Mouse (Mus musculus) hindbrain, postnatal 0 days (tissue): ENCODE results near the gene Zfp87. TPM values are rescaled to one million over a fixed set of nuclear protein-coding genes. Genes with fewer than 3 reads are reported as not detected.

ENCODE experiments used
- ATAC-seq: fragments of 200-750 bp; cut with Nextera tagmentation; 2 replicates; pipeline ENCODE4 v1.8.0; 2017; ENCODE audit warnings: mild to moderate bottlenecking, moderate TSS enrichment, moderate library complexity
- DNase-seq: peaks from one replicate; pipeline ENCODE4 v3.0.0-alpha.2; 2015; ENCODE audit warnings: low spot score
- H3K27ac ChIP-seq: fragments of 300-500 bp; sonication (generic); 2 replicates; pipeline ENCODE4 v1.5.1; 2014; ENCODE audit warnings: mild to moderate bottlenecking
- H3K27me3 ChIP-seq: fragments of 300-500 bp; sonication (generic); 2 replicates; pipeline ENCODE4 v1.6.1; 2014; ENCODE audit warnings: low read length, mixed read lengths; ENCODE audit not compliant: insufficient read depth
- H3K36me3 ChIP-seq: fragments of 300-500 bp; sonication (generic); 2 replicates; pipeline ENCODE4 v1.6.1; 2014; ENCODE audit warnings: low read length, mixed read lengths; ENCODE audit not compliant: insufficient read depth
- H3K4me1 ChIP-seq: fragments of 300-500 bp; sonication (generic); 2 replicates; pipeline ENCODE4 v1.6.1; 2014; ENCODE audit warnings: antibody characterized with exemption, low read length, mixed read lengths; ENCODE audit not compliant: insufficient read depth
- H3K4me2 ChIP-seq: fragments of 300-500 bp; sonication (generic); 2 replicates; pipeline ENCODE4 v1.6.1; 2014; ENCODE audit warnings: low read depth, mild to moderate bottlenecking, low read length, moderate library complexity, mixed read lengths
- H3K4me3 ChIP-seq: fragments of 300-500 bp; sonication (generic); 2 replicates; pipeline ENCODE4 v1.5.1; 2014; ENCODE audit warnings: low read length
- H3K9ac ChIP-seq: fragments of 300-500 bp; sonication (generic); replicated peaks from 2 replicates; pipeline ENCODE4 v1.6.1; 2014; ENCODE audit warnings: mild to moderate bottlenecking, low read length, moderate library complexity, mixed read lengths
- H3K9me3 ChIP-seq: fragments of 300-500 bp; sonication (generic); 2 replicates; pipeline ENCODE4 v1.6.1; 2016; ENCODE audit warnings: low read length, mixed read lengths
- CTCF ChIP-seq: IDR thresholded peaks from 2 replicates; pipeline ENCODE4 v1.5.1; 2016; ENCODE audit warnings: antibody characterized with exemption, control low read depth, low read depth
- WGBS: fragments of 180-500 bp; shearing (Covaris S2); extraction: QIAGEN DNeasy Blood & Tissue Kit; methylation state at CpG from one replicate; pipeline ENCODE4 v1.1.7; 2014; 5-methylcytosine and 5-hydroxymethylcytosine counted together
- polyA plus RNA-seq: library from polyadenylated mRNA; unstranded; fragments of >200 nt; fragmentation: Nextera tagmentation; extraction: Ambion mirVana; gene quantifications from 2 replicates; pipeline ENCODE4 v1.2.1, GENCODE M21; 2015
- total RNA-seq: library from RNA; depleted of rRNA; stranded (reverse); fragments of >200 nt; gene quantifications from 2 replicates; pipeline ENCODE4 v1.2.3, GENCODE M21; 2014; rRNA removed

The Zfp87 gene
- total and polyA plus RNA-seq, 2 experiments from 2014 or later, result 23.4 to 33.3 TPM

GRCm38 (mm10) chr13:67469274-67469673 lies 56.7 kb downstream of the Zfp87 start:
- ATAC-seq (no peak), DNase-seq (no peak)
- Histone ChIP-seq H3K4me3 (no peak overlapping the region), H3K27ac (no peak overlapping the region), H3K9me3 (no peaks in the 10 kb centered on the region), H3K4me2 (no peak overlapping the region), H3K4me1 (no peaks in the 10 kb centered on the region), H3K27me3 (no peaks in the 10 kb centered on the region), H3K9ac (no peak overlapping the region), H3K36me3 (peaks cover 6% of the 10 kb centered on the region)
- TF ChIP-seq CTCF, result no peak
- 92% methylated on average over 3 of the region's 3 CpGs for WGBS

Other genes with a start within 250 kb of the Zfp87 start
- 5.2 and 11.1 TPM in 2 replicates for gene Zfp458, start 247.7 kb downstream of the Zfp87 start, total RNA-seq
- gene Zfp458, start 247.7 kb downstream of the Zfp87 start, polyA plus RNA-seq, result 3.2 and 4.3 TPM in 2 replicates
- 1.6 and 3.7 TPM in 2 replicates for gene Zfp457, start 219.7 kb downstream of the Zfp87 start, total RNA-seq
- gene Zfp457, start 219.7 kb downstream of the Zfp87 start, polyA plus RNA-seq, result 0.73 and 0.81 TPM in 2 replicates
- 2.5 and 4.1 TPM in 2 replicates for gene Zfp595, start 193.6 kb downstream of the Zfp87 start, total RNA-seq
- gene Zfp595, start 193.6 kb downstream of the Zfp87 start, polyA plus RNA-seq, result 0.66 and 0.84 TPM in 2 replicates
- gene Gm28044, start 165.6 kb downstream of the Zfp87 start, total RNA-seq, result not detected in 2 replicates
- gene Gm28044, start 165.6 kb downstream of the Zfp87 start, polyA plus RNA-seq, result 0.51 TPM in 1 of 2 replicates, not detected in the other
- 0.43 and 0.84 TPM in 2 replicates for gene Zfp953, start 165.6 kb downstream of the Zfp87 start, total RNA-seq
- 0.23 and 0.24 TPM in 2 replicates for gene Zfp953, start 165.6 kb downstream of the Zfp87 start, polyA plus RNA-seq
- not detected in 2 replicates for gene Gm28041, start 150.4 kb downstream of the Zfp87 start, total RNA-seq
- gene Gm28041, start 150.4 kb downstream of the Zfp87 start, polyA plus RNA-seq, result not detected in 2 replicates
- gene Zfp456, start 150.4 kb downstream of the Zfp87 start, total RNA-seq, result 0.14 and 0.37 TPM in 2 replicates
- 0.24 and 0.33 TPM in 2 replicates for gene Zfp456, start 150.4 kb downstream of the Zfp87 start, polyA plus RNA-seq
- gene Zfp429, start 126.4 kb downstream of the Zfp87 start, total RNA-seq, result 1.3 and 2.9 TPM in 2 replicates
- 1.0 and 2.1 TPM in 2 replicates for gene Zfp429, start 126.4 kb downstream of the Zfp87 start, polyA plus RNA-seq
- gene Zfp459, start 104.8 kb downstream of the Zfp87 start, total RNA-seq, result 0.78 and 3.0 TPM in 2 replicates
- gene Zfp459, start 104.8 kb downstream of the Zfp87 start, polyA plus RNA-seq, result 0.63 and 1.6 TPM in 2 replicates
- gene Zfp874a, start 74.6 kb downstream of the Zfp87 start, total RNA-seq, result 4.0 and 12.6 TPM in 2 replicates
- gene Zfp874a, start 74.6 kb downstream of the Zfp87 start, polyA plus RNA-seq, result 3.5 and 3.9 TPM in 2 replicates
- gene Zfp874b, start 41.9 kb downstream of the Zfp87 start, total RNA-seq, result 9.7 and 12.7 TPM in 2 replicates
- gene Zfp874b, start 41.9 kb downstream of the Zfp87 start, polyA plus RNA-seq, result 2.0 and 2.4 TPM in 2 replicates
- 3.0 and 3.6 TPM in 2 replicates for gene Zfp58, start 25.6 kb downstream of the Zfp87 start, total RNA-seq
- 3.7 and 4.4 TPM in 2 replicates for gene Zfp58, start 25.6 kb downstream of the Zfp87 start, polyA plus RNA-seq
- not detected in 2 replicates for gene Gm26965, start within 50 bp of the Zfp87 start, total RNA-seq
- gene Gm26965, start within 50 bp of the Zfp87 start, polyA plus RNA-seq, result 0.45 TPM in 1 of 2 replicates, not detected in the other
- gene Zfp748, start 27.7 kb upstream of the Zfp87 start, total RNA-seq, result 14.3 and 23.1 TPM in 2 replicates
- gene Zfp748, start 27.7 kb upstream of the Zfp87 start, polyA plus RNA-seq, result 7.6 and 7.8 TPM in 2 replicates
- gene Zfp729b, start 83.5 kb upstream of the Zfp87 start, total RNA-seq, result 4.1 and 5.2 TPM in 2 replicates
- gene Zfp729b, start 83.5 kb upstream of the Zfp87 start, polyA plus RNA-seq, result 3.1 and 3.3 TPM in 2 replicates
- gene Gm49345, start 111.6 kb upstream of the Zfp87 start, total RNA-seq, result not detected in 2 replicates
- gene Gm49345, start 111.6 kb upstream of the Zfp87 start, polyA plus RNA-seq, result 1.7 and 2.0 TPM in 2 replicates
- gene Zfp729a, start 111.6 kb upstream of the Zfp87 start, total RNA-seq, result 3.9 and 4.0 TPM in 2 replicates
- 1.9 and 3.3 TPM in 2 replicates for gene Zfp729a, start 111.6 kb upstream of the Zfp87 start, polyA plus RNA-seq
- gene Zfp738, start 160.9 kb upstream of the Zfp87 start, total RNA-seq, result 8.2 and 18.6 TPM in 2 replicates
- 9.7 and 10.3 TPM in 2 replicates for gene Zfp738, start 160.9 kb upstream of the Zfp87 start, polyA plus RNA-seq
- 8.5 and 10.0 TPM in 2 replicates for gene Zfp65, start 203.0 kb upstream of the Zfp87 start, total RNA-seq
- gene Zfp65, start 203.0 kb upstream of the Zfp87 start, polyA plus RNA-seq, result 4.2 and 5.1 TPM in 2 replicates
- 4.4 and 8.9 TPM in 2 replicates for gene Zfp85, start 229.1 kb upstream of the Zfp87 start, total RNA-seq
- gene Zfp85, start 229.1 kb upstream of the Zfp87 start, polyA plus RNA-seq, result 2.9 and 4.6 TPM in 2 replicates